Mouse (Mus musculus) limb, embryonic 14.5 days (tissue): Measurements from ENCODE around the gene Pip5k1a. TPM values are rescaled to one million over a fixed set of nuclear protein-coding genes. Genes with fewer than 3 reads are reported as not detected.
"Not testable (repeated sequence)": the region's sequence is repeated elsewhere in the genome, so short reads cannot be mapped to it uniquely, and the experiment has no call there.

Experiments used
- ATAC-seq: fragments of 200-750 bp; cut with Nextera tagmentation; 2 replicates; pipeline ENCODE4 v1.8.0; 2017; ENCODE audit warnings: low read depth, moderate number of reproducible peaks, moderate TSS enrichment; ENCODE audit not compliant: low FRiP score
- DNase-seq: peaks from one replicate; pipeline ENCODE4 v3.0.0-alpha.2; 2015; ENCODE audit warnings: low spot score
- H3K27ac ChIP-seq: fragments of 300-500 bp; sonication (generic); replicated peaks from 2 replicates; pipeline ENCODE4 v1.5.1; 2014; ENCODE audit warnings: low read depth, mild to moderate bottlenecking, low read length, moderate library complexity, mixed read lengths
- H3K27me3 ChIP-seq: fragments of 300-500 bp; sonication (generic); 2 replicates; pipeline ENCODE4 v1.6.1; 2014; ENCODE audit warnings: low read length, mixed read lengths; ENCODE audit not compliant: control insufficient read depth, insufficient read depth
- H3K36me3 ChIP-seq: fragments of 300-500 bp; sonication (generic); 2 replicates; pipeline ENCODE4 v1.6.1; 2014; ENCODE audit warnings: mild to moderate bottlenecking, low read length, moderate library complexity, mixed read lengths; ENCODE audit not compliant: control insufficient read depth, insufficient read depth
- H3K4me1 ChIP-seq: fragments of 300-500 bp; sonication (generic); 2 replicates; pipeline ENCODE4 v1.6.1; 2014; ENCODE audit warnings: antibody characterized with exemption, low read length, mixed read lengths; ENCODE audit not compliant: control insufficient read depth, insufficient read depth
- H3K4me2 ChIP-seq: fragments of 300-500 bp; sonication (generic); replicated peaks from 2 replicates; pipeline ENCODE4 v1.6.1; 2014; ENCODE audit warnings: low read depth, mild to moderate bottlenecking, low read length, moderate library complexity; ENCODE audit not compliant: severe bottlenecking
- H3K4me3 ChIP-seq: fragments of 300-500 bp; sonication (generic); replicated peaks from 2 replicates; pipeline ENCODE4 v1.5.1; 2014; ENCODE audit warnings: low read length
- H3K9ac ChIP-seq: fragments of 300-500 bp; sonication (generic); 2 replicates; pipeline ENCODE4 v1.6.1; 2014; ENCODE audit warnings: mild to moderate bottlenecking, low read depth, low read length, moderate library complexity; ENCODE audit not compliant: severe bottlenecking
- H3K9me3 ChIP-seq: fragments of 300-500 bp; sonication (generic); 2 replicates; pipeline ENCODE4 v1.6.1; 2016; ENCODE audit warnings: low read length; ENCODE audit not compliant: control insufficient read depth
- POLR2A ChIP-seq: fragments of 200-500 bp; IDR thresholded peaks from 2 replicates; pipeline ENCODE4 v1.8.0; 2012; ENCODE audit warnings: inconsistent platforms, mild to moderate bottlenecking, moderate library complexity, borderline replicate concordance; ENCODE audit not compliant: insufficient read depth, insufficient read length; ENCODE audit errors: extremely low read depth
- WGBS: fragments of 180-500 bp; shearing (Covaris S2); extraction: QIAGEN DNeasy Blood & Tissue Kit; methylation state at CpG from one replicate; pipeline ENCODE4 v1.1.7; 2014; 5-methylcytosine and 5-hydroxymethylcytosine counted together
- polyA plus RNA-seq, 2 experiments: library from polyadenylated mRNA; depleted of rRNA in 1 of 2; stranded (reverse) in 1 of 2; unstranded in 1 of 2; fragments of >200 nt; fragmentation: Nextera tagmentation in 1 of 2; extraction: Ambion mirVana in 1 of 2; gene quantifications; 2 replicates each; pipeline versions ENCODE4 v1.2.1 to v1.2.3; 2012 to 2014

Gene Pip5k1a
- polyA plus RNA-seq, 2 experiments: 15.7 to 35.1 TPM

- Histone ChIP-seq H3K27ac (peak overlapping the region; percentile 49; the same call in 1 of the 2 replicates), H3K36me3 (peaks cover 9% of the 10 kb centered on the region; the same call in 1 of the 2 replicates), H3K9ac (peak overlapping the region; percentile 77), H3K4me1 (peaks cover 6% of the 10 kb centered on the region; the same call in 1 of the 2 replicates), H3K27me3 (no peaks in the 10 kb centered on the region), H3K4me2 (peak overlapping the region; percentile 51), H3K9me3 (no peaks in the 10 kb centered on the region), H3K4me3 (peak overlapping the region; percentile 75)
- WGBS: 23% methylated on average over 7 of the region's 7 CpGs
- DNase-seq (no peak), ATAC-seq (peak; percentile 28; the same call in 1 of the 2 replicates)
- TF ChIP-seq POLR2A: no peak
Observed at GRCm38 (mm10) chr3:95042838-95043229, 63.9 kb downstream of the Pip5k1a start.

DNA sequence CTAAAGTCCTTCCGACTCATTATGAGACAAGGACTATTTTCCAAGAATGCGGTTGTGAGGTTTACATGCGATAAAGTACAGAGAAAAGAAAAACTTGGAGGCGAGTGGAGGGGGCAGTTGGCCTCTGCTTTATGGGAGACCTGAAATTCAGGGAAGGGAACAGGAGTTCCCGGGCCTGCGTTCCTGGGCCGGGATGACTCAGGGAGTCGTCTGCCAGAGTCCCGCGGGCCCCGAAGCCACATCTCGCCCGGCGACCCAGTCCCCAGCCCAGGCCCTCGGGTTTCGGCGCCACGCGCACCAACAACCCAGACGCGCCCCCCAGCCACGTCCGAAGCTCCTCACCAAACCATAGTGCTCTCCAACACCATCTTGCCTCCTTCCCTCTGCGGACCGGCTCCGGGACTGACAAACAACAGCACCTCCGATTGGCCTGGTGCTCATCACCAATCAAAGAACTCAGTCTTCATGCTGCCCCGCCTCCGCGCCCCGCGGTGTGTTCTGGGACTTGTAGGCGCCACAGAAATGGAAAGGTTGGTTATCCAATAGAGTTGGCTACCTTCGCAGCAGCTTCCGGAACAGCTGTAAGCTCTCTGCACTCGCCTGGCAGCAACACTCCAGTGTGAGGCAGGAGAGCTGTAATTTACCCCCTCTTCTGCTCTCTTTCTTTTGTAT is 64.4 kb downstream of the Pip5k1a start, which contains the start of gene Psmd4:
Gene Psmd4, minus strand, starts transcription at position 449 of the 672 bp plus-strand sequence.
- H3K9me3 ChIP-seq: no peaks in the 10 kb centered on the region
- peak; percentile 90; the same call in 1 of the 2 replicates for TF ChIP-seq POLR2A

GRCm38 (mm10) chr3:95041625-95042024 is 65.1 kb downstream of the Pip5k1a start:
- Histone ChIP-seq H3K36me3 (peaks cover 10% of the 10 kb centered on the region), H3K4me2 (peak overlapping the region; percentile 68), H3K27ac (no peak overlapping the region), H3K9ac (peak overlapping the region; percentile 77), H3K4me3 (peak overlapping the region; percentile 75), H3K27me3 (no peaks in the 10 kb centered on the region), H3K4me1 (peaks cover 6% of the 10 kb centered on the region; the same call in 1 of the 2 replicates), H3K9me3 (no peaks in the 10 kb centered on the region)
- ATAC-seq (no peak), DNase-seq (no peak)
- WGBS: 7% methylated on average over 3 of the region's 3 CpGs
- no peak for TF ChIP-seq POLR2A

More for the DNA sequence above, 64.4 kb downstream of the Pip5k1a start, which contains the start of gene Psmd4:
- DNase-seq (peak; percentile 98), ATAC-seq (peak; percentile 99)
- H3K27ac ChIP-seq: peak within 1 kb of the TSS; percentile 49; the same call in 1 of the 2 replicates
- peak within 1 kb of the TSS; percentile 77 for H3K9ac ChIP-seq
- H3K4me2 ChIP-seq: peak within 1 kb of the TSS; percentile 68
- H3K4me1 ChIP-seq: peaks cover 6% of the 10 kb centered on the region; the same call in 1 of the 2 replicates
- H3K36me3 ChIP-seq: peaks cover 9% of the 10 kb centered on the region; the same call in 1 of the 2 replicates
- no peaks in the 10 kb centered on the region for H3K27me3 ChIP-seq
- WGBS: 1% methylated on average over 32 of the region's 36 CpGs
- peak within 1 kb of the TSS; percentile 75 for H3K4me3 ChIP-seq

DNA sequence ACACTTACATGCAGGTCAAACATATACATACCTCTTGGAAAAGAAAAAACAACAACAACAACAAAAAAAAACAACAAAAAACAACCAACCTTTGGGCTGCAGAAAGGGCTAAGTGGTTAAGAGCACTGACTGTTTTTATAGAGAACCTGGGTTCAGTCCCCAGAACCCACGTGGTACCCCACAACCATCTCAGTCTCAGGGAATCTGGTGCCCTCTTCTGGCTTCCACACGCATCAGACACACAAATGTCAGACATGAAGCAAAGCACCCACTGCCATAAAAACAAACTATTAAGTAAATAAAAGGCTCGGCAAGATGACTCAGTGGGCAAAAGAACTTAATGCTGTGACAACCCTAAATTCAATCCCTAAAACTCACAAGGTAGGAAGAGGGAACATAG is 76.8 kb downstream of the Pip5k1a start:
- DNase-seq (no peak), ATAC-seq (no peak)
- no peaks in the 10 kb centered on the region for H3K9me3 ChIP-seq
- no peaks in the 10 kb centered on the region for H3K27me3 ChIP-seq
- no peaks in the 10 kb centered on the region for H3K4me1 ChIP-seq
- no peak overlapping the region for H3K27ac ChIP-seq
- H3K36me3 ChIP-seq: peaks cover 46% of the 10 kb centered on the region
- no peak overlapping the region for H3K4me3 ChIP-seq
- H3K4me2 ChIP-seq: no peak overlapping the region
- 67% methylated on average over 3 of the region's 3 CpGs for WGBS
- H3K9ac ChIP-seq: no peak overlapping the region
- TF ChIP-seq POLR2A: no peak

DNA sequence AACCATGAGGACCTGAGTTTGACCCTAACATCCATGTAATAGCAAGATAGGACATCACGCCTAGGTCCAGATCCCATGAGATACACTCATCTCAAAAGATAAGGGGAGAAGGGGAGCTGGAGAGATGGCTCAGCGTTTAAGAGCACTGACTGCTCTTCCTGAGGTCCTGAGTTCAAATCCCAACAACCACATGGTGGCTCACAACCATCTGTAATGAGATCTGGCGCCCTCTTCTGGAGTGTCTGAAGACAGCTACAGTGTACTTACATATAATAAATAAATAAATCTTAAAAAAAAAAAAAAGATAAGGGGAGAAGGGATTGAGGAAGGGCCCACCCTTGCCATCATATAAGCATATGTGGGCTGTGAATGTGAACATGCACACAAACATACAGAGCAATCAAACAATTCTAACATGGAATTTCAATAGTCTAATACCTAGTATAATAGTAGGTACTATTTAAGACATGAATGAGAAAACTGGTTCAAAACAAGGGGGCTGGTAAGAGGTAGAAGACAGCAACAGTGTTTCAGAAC is 77.4 kb downstream of the Pip5k1a start:
- not testable (repeated sequence) for H3K4me1 ChIP-seq, ATAC-seq, H3K4me3 ChIP-seq, DNase-seq, H3K27me3 ChIP-seq, H3K9me3 ChIP-seq, H3K4me2 ChIP-seq, H3K27ac ChIP-seq, H3K9ac ChIP-seq
- peaks cover 40% of the 10 kb centered on the region for H3K36me3 ChIP-seq
- WGBS: 68% methylated on average over 3 of the region's 3 CpGs
